Mouse (Mus musculus) gastrocnemius, postnatal 25 days (tissue): ENCODE measurements around the gene Efna3. TPM values are rescaled to one million over a fixed set of nuclear protein-coding genes. Genes with fewer than 3 reads are reported as not detected.

Experiments
- DNase-seq: peaks from one replicate; pipeline ENCODE4 v3.0.0; 2022
- total RNA-seq, 2 experiments: library from RNA; stranded (reverse); gene quantifications; 1 replicate in 1 of 2; 2 replicates in 1 of 2; pipeline ENCODE4 v1.2.3; 2021

The Efna3 gene
- total RNA-seq, 2 experiments from 2014 or later: not detected

DNA sequence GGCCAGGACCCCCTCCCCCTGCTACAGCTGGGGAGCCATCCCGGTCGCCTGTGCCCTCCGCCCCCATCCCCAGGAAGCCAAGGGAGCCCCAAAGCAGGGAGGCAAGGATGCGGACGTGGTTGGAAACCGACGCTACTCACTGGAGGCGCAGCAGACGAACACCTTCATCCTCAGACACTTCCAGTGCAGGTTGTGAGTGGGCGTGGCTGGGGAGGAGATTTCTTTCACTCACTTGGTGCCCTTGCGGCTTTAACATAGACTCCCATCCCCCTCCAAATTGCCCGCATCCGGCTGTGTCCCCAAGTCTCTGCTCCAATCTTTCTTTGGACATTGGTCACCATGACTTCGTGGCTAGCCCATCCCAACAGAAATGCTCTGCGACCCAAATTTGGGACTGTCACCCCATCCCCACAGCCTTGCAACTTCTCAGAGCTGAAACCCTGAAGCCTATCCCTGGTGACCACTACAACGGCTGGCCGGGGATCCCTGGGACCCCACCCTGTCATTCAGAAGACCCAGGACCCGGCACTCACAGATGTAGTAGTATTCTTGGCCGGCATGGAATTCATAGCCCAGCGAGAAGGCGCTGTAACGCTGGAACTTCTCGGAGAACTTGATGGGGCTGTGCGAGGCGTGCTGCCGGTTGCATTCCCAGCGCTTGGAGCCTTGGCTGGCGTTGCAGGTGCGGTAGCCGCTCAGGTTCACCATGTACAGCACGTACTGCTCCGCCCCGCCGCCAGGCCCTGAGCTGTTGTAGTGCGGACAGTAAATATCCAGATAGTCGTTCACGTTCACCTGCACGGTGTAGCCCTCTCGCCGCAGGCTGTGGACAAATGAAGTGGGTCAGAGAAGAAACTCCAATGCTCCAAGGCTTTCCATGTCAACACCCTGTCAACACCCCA is 6.6 kb downstream of the Efna3 start:
- no peak for DNase-seq

DNA sequence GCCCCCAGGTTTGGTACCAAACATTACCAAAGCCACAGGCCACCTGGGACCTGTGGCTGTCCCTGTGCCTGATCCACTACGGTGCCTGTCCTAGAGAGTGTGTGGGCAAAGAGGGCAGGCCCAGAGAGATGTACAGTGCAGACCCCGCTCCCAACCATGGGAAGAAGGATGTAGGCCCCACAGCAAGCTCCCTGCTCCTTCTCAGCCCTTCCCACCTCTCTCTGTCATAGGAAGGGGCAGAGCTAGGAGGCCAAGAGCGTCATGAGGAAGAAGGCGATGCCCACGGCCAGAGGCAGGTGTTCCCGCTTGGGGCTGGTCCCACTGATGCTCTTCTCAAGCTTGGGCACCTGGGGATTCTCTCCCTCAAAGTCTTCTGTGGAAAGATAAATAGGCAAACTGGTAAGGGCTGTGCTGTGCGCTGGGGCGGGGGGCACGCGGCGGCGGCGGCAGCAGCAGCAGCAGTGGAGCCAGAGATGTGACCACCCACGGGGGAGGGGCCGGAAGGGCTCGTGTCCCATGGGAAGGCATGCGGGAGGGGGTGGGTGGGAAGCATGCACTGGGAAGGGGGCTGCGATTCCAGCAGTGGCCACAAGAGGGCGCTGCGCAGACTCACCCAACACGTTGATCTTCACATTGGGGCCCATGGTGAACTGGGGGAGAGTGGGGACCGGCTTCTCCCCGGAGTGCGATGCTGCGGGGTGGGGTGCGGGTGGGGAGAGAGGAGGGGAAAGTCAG is 7.4 kb downstream of the Efna3 start:
- peak; percentile 69 for DNase-seq

DNA sequence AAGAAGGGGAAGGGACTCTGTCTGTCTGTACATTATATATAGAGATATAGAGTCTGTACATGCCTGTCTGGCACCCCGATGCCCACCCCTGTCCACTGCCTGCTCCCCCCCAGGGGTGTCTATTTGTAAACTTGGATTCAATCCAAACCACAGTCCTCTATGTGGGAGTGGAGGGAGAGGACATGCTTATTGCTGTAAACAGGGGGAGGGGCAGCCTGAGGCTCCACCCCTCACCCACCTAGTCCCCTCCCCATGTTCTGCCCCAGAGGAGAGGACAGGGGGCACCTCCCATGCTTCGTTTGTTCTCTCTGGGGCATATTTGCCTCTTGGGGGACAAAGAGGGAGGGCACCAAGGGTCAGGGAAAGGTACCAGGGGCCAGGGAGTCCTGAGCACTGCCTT is 8.0 kb downstream of the Efna3 start:
- no peak for DNase-seq

DNA sequence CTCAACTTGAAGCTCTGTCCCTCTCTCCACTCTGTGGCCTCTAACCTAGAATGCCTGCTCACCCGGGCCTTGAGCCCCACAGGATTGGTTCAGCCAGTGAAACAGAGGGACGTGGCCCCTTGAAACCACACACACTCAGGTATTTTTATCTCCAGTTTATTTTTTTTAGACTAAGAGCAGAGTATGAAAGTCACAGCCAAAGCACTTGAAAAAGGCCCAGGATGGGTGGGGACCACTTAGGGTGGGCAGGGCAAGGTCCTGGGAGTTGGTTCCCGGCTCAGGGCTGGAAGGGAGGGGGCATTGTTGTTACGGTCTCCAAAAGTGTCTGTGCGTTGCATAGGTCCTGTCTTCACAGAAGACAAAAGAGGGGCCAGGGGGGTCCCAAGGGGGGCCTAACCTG is 8.4 kb downstream of the Efna3 start:
- DNase-seq: no peak

DNA sequence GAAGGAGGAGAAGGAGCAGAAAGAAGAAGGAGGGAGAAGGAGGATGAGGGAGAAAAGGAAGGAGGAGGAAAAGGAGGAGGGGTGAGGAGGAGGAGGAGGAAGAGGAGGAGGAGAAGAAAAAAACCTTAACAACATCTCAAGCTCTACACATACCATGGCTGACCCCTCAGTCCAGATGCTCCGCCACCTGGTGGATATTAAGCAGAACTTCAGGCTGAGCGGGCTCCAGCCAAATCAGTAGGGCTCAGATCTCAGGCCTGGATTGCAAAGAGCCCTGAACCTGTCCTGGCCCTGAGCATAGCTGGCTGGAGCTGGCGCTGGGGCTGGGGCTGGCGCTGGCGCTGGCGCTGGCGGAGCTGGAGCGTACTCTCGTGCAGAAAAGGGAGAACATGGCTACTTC is 14.7 kb downstream of the Efna3 start:
- DNase-seq: peak; percentile 52

DNA sequence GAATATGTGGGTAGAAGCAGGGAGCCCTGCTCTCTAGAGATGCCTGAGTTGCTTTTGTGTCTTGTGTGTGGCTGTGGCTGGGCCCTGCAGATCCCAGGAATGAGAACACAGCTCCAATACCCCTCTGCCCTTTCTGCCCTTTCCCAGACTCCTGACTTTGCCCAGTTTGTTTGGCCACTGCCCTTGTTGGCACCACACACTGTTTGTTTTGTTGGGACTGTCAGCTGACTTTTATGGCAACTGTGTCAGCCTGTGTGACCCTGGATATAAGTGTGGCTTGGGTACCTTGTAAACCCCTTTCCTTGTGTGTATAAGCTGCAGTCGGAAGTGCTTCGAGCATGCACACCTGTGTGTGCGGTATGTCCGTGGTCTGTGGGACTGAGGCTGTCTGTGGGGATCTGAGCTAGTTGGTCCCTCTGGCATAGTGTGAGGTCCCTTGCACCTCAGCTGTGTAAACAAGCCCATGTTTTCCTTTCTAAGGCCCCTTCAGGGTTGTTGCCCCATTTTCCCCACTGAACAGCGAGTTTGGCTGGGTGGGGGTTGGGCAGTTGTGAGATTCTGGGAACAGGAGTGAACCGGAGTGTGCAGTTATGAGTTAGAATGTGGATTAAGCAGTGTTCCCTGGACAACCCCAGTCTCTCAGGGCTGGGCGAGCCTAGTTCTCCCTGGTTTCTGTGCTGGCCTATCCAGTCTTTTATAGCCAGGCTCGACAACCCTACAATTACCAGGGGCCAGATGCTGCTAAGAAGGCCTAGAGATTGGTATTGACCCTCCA is 17.0 kb downstream of the Efna3 start:
- no peak for DNase-seq

DNA sequence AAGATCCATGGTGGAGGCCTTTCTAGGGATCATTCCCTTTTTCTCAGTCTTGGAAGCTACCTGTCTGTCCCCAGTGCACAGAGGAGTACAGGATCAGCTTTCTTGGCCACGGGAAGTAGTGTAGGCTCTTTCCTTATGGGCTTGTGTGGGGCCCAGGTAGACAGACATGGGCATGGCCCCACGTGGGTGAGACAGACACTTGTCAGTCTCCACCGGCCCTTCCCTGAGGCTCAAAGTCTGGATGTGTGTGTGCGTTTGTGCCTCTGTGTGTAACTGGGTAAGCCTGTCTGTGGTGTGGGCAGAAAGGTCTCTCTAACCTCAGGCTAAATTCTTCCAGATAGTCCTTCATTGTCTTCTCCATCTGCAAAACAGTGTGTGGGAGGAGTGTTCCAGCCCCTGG is 17.7 kb downstream of the Efna3 start:
- no peak for DNase-seq

DNA sequence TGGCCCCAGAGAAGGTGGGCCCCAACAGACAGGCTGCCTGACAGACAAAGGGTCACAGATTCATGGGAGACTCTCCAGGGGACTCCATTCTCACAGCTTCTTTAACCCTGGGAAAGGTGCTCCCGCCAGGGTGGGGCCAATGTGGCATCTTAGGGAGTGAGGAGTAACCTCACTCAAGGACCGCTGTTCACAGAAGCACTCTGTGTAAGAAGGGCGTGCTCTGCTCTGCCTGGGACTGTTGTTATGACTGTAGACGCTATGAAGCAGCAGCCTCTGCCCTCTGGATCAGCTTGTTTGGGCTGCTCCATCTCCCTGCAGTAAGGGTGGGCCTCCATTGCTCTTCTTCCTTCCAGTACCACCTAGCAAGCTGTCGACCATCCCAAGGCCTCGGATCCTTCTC is 18.3 kb downstream of the Efna3 start:
- DNase-seq: no peak

DNA sequence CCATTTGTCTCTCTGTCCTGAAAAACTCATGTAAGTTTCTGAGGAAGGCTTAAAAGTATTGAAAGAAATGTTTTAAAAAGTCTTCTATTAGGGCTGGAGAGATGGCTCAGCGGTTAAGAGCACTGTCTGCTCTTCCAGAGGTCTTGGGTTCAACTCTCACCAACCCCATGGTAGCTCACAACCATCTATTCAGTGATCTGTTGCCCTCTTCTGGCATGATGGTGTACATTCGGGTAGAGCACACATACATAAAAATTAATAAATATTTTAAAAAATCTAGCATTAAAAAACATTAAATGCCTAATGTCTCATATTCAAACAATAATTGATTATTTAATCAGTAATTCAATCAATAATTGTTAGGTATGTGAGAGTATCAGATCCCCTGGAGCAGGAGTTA is 22.3 kb downstream of the Efna3 start:
- DNase-seq: no peak

DNA sequence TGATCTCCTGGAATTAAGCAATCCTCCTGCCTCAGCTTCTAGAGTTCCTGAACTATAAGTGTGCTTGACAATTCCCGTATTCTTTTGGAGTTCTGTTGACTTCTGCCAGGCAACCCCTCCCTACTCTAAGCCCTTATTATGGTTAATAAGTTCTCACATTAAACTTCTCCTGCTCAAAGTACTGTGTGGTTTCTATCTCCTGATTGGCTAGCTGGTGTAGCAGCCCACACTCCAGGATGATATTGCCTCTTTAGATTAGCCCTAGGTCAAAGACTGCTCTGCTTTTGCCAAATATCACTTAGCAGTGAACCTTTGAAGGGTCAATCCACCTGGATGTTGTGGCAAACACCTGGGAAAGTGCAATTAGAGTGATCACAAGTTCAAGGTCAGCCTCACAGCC is 22.7 kb downstream of the Efna3 start:
- DNase-seq: no peak

DNA sequence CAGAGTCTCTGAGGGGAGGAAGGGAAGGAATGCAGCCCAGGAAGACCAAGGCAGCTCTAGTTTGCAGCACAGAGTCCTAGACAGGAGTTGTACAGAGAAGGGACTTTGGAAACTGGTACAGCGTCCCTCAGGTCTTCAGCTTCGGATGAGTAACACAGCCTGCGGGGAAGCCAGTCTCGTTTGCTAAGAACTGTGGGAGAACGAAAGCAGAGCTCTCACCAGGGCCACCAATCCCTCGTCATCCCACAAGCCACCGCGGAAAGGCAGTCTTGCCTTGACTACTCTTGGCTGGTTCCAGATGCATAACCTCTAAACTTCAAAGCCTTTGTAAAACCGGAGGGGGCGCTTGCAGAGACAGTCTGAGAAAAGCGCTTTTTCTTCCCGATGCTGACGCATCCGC is 23.3 kb downstream of the Efna3 start:
- DNase-seq: no peak

DNA sequence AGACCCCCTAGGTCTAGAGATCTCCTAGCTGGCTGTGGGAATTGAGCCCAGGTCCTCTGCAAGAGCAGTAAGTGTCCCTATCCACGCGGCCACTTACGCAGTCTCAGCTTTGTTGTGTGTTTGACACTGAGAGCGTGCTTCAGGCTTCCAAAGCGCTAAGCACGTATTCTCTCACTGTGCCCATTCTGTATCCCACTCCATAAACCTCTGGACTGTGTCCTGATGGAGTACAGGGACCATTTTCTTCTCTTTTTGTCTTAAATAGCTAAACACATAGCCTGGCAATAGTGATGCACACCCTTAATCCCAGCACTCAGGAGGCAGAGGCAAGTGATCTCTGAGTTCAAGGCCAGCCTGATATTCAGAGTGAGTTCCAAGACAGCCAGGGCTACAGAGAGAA is 23.9 kb downstream of the Efna3 start:
- no peak for DNase-seq

DNA sequence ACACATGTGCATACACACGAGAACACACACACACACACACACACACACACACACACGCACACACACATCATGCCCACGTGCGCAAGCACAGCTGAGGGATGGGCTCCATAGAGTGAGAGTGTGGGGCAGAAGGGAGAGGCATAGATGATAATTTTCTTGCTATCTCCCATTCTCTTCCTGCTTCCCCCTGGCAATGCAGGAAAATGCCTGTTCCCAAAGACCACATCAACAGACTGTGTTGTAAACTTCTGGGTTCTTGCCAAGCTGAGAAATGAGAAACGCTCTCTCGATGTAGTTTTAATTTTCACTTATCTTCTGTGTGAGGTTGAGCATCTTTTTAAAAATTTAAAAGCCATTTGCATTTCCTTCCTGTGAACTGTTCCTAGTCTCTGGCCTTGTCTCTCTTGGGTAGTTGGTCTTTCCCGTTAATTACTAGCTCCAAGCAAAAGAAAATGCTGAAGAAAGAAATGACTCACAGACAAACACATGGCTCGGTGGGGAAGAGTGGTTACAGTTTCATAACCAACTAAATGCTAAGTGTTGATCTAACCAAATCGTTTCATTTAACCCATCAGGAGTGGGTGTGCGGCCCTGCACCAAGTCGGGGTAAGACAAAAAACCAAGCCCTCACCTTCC is 25.9 kb downstream of the Efna3 start:
- no peak for DNase-seq

DNA sequence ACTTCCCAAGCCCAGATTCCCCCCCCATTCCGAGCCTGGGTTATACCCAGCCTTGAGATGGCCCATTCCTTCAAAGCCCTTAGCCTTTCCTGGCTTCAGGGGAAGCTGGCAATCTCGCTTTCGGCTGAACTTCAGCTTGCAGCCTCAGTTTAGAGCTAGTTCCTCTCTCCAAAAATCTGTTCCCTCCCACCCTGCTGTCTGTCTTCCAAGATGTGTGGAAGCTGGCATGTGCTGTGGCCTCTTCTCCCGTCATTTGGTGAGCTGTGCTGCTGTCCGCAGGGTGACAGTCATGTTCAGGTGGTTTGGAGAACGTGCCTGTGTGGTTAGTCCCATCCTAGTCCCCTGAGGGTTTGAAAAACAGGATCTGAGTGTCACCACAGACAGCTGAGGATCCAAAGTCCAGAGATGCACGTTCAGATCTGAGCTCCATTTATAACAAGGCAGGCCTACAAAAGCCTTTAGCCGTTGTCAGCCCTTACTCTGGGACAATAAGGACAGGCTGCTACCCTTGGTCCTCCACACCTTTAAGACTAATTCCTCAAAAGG is 27.0 kb downstream of the Efna3 start:
- DNase-seq: no peak

DNA sequence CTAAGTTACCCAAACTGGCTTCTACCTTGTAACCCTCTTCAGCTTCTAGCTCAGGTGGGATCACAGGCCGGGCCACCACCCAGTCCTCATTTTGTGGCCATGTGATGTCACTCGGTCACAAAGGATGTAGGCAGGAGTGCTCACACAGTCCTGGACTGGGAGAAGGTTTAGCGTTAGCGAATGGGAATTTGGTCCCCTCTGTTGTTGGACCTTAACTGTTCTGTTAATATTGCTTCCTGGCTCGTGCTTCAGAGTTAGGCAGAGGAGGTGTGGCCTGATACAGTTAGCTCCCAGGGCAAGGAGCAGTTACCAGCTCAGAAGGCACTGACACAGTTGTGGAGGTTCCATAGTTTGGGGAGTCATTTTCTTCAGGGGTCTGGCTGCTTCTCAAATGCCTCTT is 28.6 kb downstream of the Efna3 start:
- DNase-seq: no peak

DNA sequence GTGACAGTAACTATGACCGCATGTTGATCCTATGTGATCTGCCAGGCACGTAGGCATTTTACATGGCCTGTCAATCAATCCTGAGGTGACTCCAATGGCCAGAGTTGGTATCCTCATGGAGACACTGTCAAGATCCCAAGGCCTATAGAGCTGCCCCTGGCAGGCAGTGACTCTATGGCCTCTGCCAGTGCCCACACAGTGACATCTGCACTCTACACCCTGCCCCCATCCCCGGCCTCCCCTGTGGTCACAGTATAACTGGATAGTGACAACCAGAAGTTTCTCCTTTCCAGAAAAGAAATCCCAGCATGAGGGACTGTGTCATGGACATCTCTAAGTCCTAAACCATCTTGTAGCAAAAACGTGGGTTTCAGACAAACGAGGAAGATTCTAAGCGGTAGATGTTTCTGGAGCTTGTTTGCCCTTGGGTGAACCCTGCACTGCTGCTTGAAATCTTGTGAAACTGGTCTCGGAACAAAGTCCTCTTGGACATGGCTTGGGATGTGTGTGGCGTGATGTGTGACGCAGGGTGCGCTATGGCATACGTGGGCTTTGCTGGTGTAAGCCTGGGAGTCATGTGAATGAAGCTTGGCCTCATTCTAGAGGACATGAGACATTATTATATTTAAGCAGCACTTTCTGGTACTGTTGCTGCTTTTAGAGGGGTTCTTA is 29.4 kb downstream of the Efna3 start:
- DNase-seq: no peak

DNA sequence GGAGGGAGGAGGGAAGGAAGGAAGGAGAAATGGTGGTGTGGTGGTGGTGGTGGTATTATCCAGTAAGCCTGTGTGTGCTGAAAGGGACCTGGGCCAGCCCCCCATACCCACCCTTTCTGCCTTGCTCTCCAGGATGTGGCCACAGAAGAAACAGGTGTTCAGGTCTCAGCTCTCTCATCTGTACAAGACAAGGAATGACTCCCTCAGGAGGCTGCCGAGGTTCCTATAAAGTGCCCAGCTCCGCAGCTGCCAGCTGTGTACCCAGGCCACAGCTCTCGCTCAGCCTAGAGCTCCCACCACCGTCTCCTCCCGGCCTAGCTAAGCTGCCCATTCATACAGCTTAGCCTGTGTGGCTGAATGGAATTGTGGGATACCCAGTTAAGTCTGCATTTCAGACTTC is 30.5 kb downstream of the Efna3 start:
- DNase-seq: no peak

DNA sequence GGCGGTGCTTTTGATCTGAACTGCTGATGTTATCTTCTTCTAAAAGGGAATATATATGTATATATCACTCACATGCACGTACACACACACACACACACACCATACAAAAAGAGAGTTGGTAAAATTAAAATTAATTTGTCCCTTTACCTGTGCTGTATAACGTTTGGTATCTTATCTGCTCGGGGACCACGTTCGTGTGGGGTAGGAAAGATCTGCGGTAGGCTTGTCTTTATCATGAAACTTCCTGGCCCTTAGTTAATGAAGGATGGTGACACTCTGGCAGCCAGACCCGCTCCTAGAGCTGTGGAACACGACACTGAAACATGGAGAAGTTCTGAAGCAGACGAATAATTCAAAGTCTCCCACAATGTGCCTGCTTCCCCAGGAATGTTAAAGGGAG is 30.9 kb downstream of the Efna3 start:
- DNase-seq: no peak

DNA sequence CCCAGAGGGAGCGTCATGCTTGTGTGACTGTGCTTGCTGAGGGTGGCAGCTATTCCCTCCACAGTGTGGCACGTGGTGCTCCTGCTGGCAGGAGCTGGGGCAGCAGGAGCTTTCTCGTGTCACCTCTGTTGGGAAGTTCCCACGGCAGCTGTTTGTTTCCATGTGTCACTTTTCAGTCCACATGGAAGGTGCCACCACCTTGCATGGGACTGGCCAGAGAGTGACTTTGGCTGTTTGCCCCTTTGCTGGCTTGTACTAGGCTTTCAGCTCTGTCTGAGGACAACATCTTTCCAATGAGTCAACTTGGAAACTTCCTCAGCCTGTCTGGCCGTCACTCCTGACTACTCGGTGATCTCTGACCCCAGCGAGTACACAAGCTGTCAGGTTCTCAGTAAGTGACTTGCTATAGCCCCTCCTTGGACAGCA is 34.2 kb downstream of the Efna3 start:
- peak; percentile 58 for DNase-seq

DNA sequence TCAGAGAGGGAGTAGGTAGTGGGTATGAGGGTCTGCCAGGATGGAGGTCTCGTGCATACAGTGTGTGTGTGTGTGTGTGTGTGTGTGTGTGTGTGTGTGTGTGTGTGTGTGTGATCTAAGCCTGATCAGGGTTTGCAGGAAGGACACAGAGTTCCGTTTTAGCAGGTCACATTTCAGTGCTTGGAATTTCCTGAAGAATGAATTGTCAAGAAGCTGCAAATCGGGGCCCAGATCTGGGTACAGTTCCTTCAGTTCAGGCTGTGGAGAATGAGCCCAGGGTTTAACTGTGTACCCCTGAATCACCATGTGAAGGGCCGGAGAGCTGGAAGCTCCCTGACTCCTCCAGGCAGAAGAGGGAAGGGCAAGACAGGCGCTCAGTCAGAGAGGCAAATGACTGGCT is 35.5 kb downstream of the Efna3 start:
- no peak for DNase-seq

DNA sequence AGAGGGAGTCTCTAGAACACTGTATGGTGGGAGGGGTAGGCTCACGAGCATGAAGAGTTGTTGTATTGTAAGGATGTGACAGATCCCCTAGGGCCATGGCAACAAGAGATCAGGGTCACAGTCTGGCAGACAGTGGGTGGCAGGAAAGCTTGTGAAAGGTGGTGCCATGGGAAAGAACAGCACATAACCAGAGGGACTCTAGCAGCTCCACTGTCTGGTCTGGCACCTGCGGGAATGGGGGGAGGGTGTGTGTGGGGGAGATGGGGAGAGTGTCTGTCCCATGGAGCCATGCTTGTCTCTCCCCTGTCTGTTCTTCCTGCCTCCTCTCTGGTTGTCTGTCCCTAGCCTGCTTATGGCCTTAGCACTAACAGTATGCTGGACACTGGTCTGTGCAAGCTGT is 37.2 kb downstream of the Efna3 start:
- no peak for DNase-seq

DNA sequence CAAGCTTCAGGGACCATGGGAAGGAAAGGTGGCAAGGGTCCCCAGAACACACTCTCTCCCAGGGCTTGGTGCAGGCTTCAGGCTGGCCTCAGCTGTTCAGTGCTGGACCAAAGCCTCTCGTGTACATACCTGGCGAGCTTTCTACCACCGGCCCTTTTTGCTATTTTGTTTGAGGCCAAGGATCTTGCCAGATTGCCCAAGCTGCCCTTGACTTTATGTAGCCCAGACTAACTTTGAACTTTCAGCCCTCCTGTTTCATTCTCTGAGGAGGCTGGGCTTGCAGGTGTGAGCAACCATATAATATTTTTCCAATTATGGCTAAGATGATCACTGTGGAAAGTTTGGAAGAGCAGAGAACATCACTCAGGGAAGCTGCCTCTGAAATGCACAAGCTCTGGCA is 38.5 kb downstream of the Efna3 start:
- no peak for DNase-seq
